Mouse (Mus musculus) spleen, adult 2 months (tissue): ENCODE data around the gene Prelp.

ENCODE experiments used
- CTCF ChIP-seq: fragments of 200-500 bp; IDR thresholded peaks from 2 replicates; pipeline ENCODE4 v1.5.1; 2011; ENCODE audit warnings: mild to moderate bottlenecking, inconsistent platforms; ENCODE audit not compliant: insufficient read depth, insufficient read length, insufficient replicate concordance; ENCODE audit errors: extremely low read depth
- POLR2A ChIP-seq: fragments of 200-500 bp; IDR thresholded peaks from 2 replicates; pipeline ENCODE4 v1.6.1; 2011; ENCODE audit warnings: low read depth, low read length, inconsistent platforms

DNA sequence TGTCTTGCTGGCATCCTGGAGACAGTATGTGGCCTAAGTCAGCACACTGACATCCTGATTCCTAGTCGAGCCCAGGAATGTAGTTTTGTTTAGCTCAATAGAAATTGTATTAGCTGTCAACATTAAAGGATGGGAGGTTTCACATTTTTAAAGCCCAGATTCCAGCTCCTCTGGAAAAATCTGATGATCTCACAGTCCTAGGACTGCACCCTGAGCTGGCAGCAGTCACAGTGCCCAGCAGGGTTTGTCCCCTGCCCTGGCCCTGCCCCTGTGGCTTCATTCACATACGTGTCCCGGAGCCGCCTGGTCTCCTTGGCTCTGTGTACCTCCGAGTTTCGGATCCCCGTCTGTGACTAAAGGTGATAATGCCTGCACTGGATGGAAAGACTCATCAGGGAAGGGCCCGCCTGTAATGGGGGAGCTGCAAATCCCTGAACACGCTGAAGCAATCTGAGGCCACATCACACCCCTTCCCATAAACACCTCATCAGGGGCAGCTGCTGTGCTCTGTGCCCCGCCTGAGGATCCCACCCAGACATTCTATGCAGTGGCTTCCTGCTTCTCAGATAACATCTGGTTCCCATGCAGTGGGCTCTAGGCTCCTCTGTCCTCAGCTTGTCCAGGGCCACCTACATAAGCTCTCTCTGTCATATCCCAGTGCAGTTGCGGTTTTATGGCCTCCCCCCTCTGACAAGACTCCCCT is 20.1 kb upstream of the Prelp start:
- no peak for TF ChIP-seq CTCF
- TF ChIP-seq POLR2A = no peak
